Mouse (Mus musculus) testis, postnatal 14 days (tissue): ENCODE measurements around the gene Hist1h2bh.
A peak's percentile ranks its signal among the peaks of the same experiment; 100 is the strongest.
"Not testable (repeated sequence)": the region's sequence is repeated elsewhere in the genome, so short reads cannot be mapped to it uniquely, and the experiment has no call there.

ENCODE experiments used
- DNase-seq: peaks from one replicate; pipeline ENCODE4 v3.0.0; 2021; ENCODE audit warnings: low spot score

Gene Hist1h2bh

GRCm38 (mm10) chr13:23551931-23552914, 9.0 kb upstream of the Hist1h2bh start:
- DNase-seq: no peak

DNA sequence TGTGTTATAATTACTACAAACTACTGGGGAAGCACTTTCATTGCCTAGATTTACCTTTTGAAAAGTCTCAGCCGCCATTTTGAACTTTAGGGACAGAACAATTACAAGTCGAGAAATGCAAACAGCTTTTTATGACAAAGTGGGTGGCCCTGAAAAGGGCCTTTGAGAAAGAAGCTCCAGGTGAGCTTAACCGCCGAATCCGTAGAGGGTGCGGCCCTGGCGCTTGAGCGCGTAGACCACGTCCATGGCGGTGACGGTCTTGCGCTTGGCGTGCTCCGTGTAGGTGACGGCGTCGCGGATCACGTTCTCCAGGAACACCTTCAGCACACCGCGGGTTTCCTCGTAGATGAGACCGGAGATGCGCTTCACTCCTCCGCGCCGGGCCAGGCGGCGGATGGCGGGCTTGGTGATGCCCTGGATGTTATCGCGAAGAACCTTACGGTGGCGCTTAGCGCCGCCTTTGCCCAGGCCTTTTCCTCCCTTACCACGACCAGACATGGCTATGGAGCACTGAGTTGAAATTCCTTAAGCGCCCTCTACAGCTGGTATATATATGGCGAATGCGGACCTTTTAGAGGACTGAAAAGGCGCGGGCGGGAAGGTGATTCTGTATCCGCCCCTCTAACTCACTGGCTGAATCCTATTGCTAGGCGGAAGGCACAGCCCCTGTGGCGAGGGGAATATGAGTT, 8.1 kb upstream of the Hist1h2bh start, which contains the start of gene Hist1h4f:
Gene Hist1h4f (minus strand): TSS at position 503 of the 689 bp plus-strand sequence.
- DNase-seq: peak; percentile 92

GRCm38 (mm10) chr13:23550761-23551145, 7.6 kb upstream of the Hist1h2bh start:
- DNase-seq: no peak

GRCm38 (mm10) chr13:23546694-23547093, 3.5 kb upstream of the Hist1h2bh start:
- DNase-seq: no peak

GRCm38 (mm10) chr13:23544787-23545120, 1.6 kb upstream of the Hist1h2bh start:
- not testable (repeated sequence) for DNase-seq

- DNase-seq: peak; percentile 78
Observed at GRCm38 (mm10) chr13:23543965-23544786, 984 bp upstream of the Hist1h2bh start, which contains the start of gene Hist1h3f. Gene Hist1h3f, plus strand, starts transcription at chr13:23544052.

DNA sequence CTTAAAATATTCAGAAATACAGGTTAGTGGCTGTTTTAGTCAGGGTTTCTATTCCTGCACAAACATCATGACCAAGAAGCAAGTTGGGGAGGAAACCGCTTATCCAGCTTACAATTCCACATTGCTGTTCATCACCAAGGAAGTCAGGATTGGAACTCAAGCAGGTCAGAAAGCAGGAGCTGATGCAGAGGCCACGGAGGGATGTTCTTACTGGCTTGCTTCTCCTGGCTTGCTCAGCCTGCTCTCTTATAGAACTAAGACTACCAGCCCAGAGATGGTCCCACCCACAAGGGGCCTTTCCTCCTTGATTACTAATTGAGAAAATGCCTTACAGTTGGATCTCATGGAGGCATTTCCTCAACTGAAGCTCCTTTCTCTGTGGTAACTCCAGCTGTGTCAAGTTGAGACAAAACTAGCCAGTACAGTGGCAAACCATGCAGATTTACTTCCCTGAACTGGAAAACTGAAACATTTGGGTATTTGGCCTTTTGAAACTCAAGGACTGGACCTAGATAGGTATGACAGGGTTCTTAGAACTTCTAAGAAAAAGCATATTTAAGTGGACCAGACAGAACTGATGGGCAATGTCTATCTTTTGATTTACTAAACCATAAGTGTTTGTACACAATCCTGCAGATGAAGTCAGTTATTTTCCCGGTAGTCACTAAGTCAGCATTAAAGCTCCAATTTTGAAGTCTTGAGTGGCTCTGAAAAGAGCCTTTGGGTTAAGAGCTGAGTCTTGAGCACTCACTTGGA, 789 bp downstream of the Hist1h2bh start:
- not testable (repeated sequence) for DNase-seq

DNA sequence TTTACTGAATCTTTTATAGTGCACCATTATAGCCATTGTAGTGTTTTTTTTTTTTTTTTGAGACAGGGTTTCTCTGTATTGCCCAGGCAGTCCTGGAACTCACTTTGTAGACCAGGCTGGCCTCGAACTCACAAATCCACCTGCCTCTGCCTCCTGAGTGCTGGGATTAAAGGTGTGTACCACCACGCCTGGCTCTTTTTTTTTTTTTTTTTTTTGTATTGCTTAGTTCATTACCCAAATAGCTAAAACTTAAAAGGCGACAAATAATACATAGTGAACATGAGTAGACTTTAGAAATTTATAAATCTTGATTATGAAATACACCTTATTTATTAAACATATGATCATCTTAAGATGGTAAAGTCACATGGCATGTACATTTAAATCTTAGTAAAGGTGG, 1.7 kb downstream of the Hist1h2bh start:
- DNase-seq: no peak

- DNase-seq: not testable (repeated sequence)
Observed at GRCm38 (mm10) chr13:23539821-23540220, 3.4 kb downstream of the Hist1h2bh start.

- no peak for DNase-seq
Observed at GRCm38 (mm10) chr13:23538249-23538648, 4.9 kb downstream of the Hist1h2bh start.

DNA sequence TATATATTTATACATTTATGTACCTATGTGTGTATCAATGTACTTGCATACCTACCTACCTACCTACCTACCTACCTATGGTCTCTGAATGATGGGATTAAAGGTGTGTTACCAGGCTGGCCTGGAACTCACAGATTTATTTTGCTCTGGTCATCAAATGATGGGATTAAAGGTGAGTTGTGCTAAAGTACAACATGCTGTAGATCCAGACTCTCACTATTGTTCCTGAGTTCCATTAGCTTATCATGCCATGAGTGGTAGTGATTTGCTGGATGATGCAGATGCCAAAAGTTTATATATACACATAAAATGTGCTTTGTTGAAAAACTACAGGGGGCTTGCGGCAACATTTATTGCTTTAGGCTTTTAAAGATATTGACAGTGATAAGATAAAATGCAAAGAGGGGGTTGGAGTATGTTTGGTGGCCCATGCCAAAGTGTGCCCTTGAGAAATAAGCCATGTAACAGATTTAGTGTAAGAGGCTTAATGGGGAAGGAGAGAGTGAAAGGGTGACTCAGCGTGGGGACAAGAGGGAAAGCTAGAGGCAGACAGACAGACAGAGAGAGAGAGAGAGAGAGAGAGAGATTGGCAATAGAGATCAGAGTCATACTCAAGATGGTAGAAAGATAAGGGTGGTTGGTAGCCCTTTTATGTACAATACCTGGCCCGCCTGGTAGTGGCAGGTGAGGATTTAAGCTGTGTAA, 6.0 kb downstream of the Hist1h2bh start:
- DNase-seq: no peak

DNA sequence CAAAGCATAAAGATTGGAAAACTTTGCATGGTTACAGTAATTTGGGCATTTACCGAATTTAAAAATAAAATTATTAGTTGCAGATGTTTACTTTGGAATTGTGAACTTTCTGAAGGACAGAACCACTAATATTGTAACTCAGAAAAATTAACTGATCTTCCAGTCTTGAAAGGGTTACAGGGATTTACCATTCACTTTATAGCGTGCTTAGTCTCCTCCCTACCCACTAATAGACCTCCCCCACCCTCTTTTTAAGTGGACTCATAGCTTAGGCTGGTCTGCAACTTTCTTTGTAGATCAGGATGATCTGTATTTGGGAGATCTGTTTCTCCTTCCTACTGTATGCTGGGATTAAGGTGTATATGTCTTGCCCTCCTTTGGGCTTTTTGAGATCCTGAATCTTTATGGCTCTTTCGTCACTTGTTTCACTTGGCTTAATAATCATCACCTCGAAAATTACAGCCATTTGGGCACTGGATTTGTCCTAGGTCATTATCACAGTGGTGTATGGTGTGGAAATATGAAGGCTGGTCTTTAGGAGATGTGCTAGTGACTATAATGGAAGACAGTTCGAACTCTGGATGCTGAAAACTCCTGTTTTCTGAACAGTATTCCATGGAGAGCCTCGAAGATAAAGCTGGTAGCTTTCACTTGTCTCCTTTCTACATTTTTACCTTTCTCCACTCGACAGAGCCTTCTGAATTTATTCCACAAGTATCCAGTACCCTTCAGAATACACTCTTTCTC, 6.9 kb downstream of the Hist1h2bh start:
- no peak for DNase-seq

DNA sequence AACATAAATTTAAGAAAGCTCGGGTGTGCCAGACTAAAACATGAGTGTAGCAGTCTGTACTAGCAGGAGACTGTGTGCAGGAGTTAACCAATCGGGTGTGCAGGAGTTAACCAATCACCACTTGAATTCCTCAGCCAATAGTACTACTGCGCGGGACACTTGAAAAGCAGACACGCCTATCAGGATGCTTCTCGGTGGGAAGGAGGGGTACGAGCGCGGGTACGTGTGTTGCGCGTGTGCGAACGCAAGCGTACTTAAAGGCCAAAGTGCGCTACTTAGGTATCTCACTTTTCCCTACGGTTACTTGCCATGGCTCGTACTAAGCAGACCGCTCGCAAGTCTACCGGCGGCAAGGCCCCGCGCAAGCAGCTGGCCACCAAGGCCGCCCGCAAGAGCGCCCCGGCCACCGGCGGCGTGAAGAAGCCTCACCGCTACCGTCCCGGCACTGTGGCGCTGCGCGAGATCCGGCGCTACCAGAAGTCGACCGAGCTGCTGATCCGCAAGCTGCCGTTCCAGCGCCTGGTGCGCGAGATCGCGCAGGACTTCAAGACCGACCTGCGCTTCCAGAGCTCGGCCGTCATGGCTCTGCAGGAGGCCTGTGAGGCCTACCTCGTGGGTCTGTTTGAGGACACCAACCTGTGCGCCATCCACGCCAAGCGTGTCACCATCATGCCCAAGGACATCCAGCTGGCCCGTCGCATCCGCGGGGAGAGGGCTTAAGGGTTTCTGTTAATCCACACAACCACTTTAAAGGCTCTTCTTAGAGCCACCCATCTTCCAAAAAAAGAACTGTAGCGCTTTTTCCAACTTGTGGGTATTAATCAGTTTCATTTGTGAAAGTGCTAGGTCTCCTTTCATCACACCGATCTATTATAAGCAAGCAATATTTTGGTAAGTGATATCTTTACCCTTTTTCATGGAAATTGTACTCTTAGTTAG, 7.8 kb downstream of the Hist1h2bh start, which contains the start of gene Hist1h3g:
Gene Hist1h3g (plus strand): TSS at position 286 of the 939 bp plus-strand sequence.
- peak; percentile 90 for DNase-seq

DNA sequence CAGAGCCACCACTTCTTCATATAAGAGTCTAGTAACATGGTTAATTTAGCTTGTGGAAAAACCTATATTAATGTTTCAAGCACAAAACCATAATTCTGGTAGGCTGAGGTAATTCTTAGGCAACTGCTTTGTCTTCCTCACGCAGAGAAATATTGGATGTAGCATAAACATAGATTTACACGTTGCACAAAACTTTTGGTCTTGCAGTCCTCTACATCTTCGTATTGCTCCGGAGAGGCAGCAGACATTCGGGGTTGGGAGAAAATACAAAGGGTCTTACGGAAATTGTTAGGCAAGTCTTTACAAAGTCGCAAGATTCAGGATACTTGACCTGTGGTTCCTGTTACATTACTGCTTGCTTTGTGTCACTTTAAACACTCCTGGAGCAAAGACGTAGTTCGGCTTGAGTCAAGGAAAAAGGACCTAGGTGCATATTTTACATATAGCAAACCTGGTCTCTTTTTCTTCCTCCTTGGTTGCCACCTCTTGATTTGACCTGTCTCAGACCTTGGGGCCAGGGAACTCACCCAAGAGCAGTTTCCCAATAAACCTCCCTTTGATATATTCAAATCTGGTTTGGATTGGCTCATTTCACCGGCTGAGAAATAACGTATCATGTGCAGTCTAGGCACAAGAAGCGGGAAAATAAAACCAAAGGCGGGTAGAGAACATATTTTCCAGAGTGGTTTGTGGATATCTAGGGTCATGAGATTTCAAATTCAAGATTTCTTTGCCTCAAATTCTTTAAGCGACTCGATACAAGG, 8.6 kb downstream of the Hist1h2bh start:
- DNase-seq: no peak

GRCm38 (mm10) chr13:23533560-23534367, 9.4 kb downstream of the Hist1h2bh start, which contains the start of gene Hist1h2af:
Gene Hist1h2af, plus strand, starts transcription at chr13:23533906.
- DNase-seq: peak; percentile 75

DNA sequence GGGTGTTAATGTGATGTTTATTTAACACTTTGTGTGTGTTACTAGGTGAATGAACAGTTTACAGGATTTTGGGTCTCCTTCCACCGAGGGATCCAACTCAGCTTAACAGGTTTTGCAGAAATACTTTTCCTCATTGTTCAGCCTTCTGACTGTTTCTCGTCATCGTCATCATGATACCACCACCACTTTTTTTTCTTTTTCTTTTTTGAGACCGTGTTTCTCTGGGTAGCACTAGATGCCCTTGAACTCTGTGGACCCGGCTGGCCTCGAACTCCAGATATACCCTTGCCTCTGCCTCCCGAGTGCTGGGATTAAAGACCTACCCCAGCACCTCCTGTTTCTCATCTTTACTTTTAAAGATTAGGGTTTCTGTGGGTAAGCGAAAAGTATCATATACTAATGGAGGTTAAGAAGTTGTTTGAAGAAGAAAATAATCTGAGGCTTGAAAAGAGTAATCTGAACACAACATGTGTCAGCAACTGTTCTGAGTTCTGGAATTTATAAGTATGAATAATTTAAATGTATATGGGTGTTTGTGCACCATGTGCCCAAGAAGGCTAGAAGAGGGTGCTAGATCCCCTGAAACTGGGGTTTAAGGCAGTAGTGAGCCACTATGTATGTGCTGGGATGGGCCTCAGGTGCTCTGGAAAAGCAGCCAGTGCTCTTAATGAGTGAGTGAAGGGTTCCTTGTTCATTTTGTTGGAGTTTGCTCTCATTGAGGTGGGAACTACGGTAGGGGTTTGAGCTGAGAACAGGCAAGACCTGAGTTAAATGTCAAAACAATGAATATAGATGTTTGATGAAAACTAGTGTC, 10.7 kb downstream of the Hist1h2bh start:
- DNase-seq: no peak
